10 mouse cellular contexts compared by ENCODE assay signal in genomic region chr17:25405224-25405895, GRCm38 (mm10). TPM values are rescaled to one million over a fixed set of nuclear protein-coding genes. Genes with fewer than 3 reads are reported as not detected.
DNase-seq lines count a peak whose midpoint lies in the region.
"Had no signal": no experiment of that assay in that cellular context is flagged by ENCODE, and none has a peak within 500 bp of the region (broad histone marks: within the 10 kb centered on the region; RNA-seq: fewer than 3 reads in every experiment).

No protein-coding gene starts in this region.

- H3K27ac ChIP-seq in midbrain, embryonic 10.5 days (replicated peaks) = peak overlapping the region; percentile 84

- 11% methylated on average over 10 of the region's 10 CpGs for WGBS in midbrain, embryonic 10.5 days

- H3K36me3 ChIP-seq in midbrain, embryonic 10.5 days = no peaks in the 10 kb centered on the region

- H3K4me1 ChIP-seq in midbrain, embryonic 10.5 days = peaks cover 87% of the 10 kb centered on the region

- H3K27me3 ChIP-seq in midbrain, embryonic 10.5 days (ENCODE audit: low read depth, poor library complexity, severe bottlenecking) = peaks cover 54% of the 10 kb centered on the region

- H3K9me3 ChIP-seq in midbrain, embryonic 10.5 days (replicated peaks) = no peaks in the 10 kb centered on the region

- H3K4me3 ChIP-seq in midbrain, embryonic 10.5 days = 0 out of 2 replicates have a peak overlapping the region, but pooled peaks have one; percentile 11

- DNase-seq in embryo, embryonic 11 days = peak; percentile 37
- DNase-seq in embryo, embryonic 10 days (ENCODE audit: low spot score) = no peak
- DNase-seq in NIH3T3 (ENCODE audit: low read depth) = peak; percentile 36
- DNase-seq in heart, postnatal 4 days = peak; percentile 20
- peak; percentile 39 for DNase-seq in midbrain, embryonic 10.5 days (ENCODE audit: low spot score)
- no peak for DNase-seq in left cerebral cortex, postnatal 25 days (ENCODE audit: low spot score in 2 of 2)
- DNase-seq in urinary bladder, adult 2 months (ENCODE audit: low spot score) = no peak
- no peak for DNase-seq in thymus, adult 18-20 months
- DNase-seq: kidney, adult 9 months had no signal

- intact Hi-C loops in left cerebral cortex, postnatal 25 days (cut with DNase I) = no loop called here

RNA-seq across cellular contexts. Expression of gene Cacna1h, which starts 28.2 kb away (rescaled TPM):
- total RNA-seq in heart, postnatal 4 days (2021) = 10 to 100 TPM; 14.5 to 19.1 TPM
- 2.1 and 3.6 TPM in 2 replicates for polyA plus RNA-seq in midbrain, embryonic 10.5 days (2016; fragmentation: Nextera tagmentation; extraction: Ambion mirVana)
- 10 to 100 TPM; 39.0 to 39.5 TPM for total RNA-seq in left cerebral cortex, postnatal 25 days (2021)
- polyA plus RNA-seq in urinary bladder, adult 2 months (2012; rRNA removed) = 28.6 and 59.3 TPM in 2 replicates
- polyA plus RNA-seq: C2C12 had no signal

RNA-seq across cellular contexts. Expression of gene Tpsg1, which starts 36.3 kb away (rescaled TPM):
- total RNA-seq in heart, postnatal 4 days (2021) = under 1 TPM in 1 of 2 experiments, not detected in 1; 0.24 TPM
- polyA plus RNA-seq in midbrain, embryonic 10.5 days (2016; fragmentation: Nextera tagmentation; extraction: Ambion mirVana) = not detected in 2 replicates
- not detected for total RNA-seq in left cerebral cortex, postnatal 25 days (2021)
- polyA plus RNA-seq in urinary bladder, adult 2 months (2012; rRNA removed) = 0.22 and 0.40 TPM in 2 replicates
- polyA plus RNA-seq: C2C12 had no signal

RNA-seq across cellular contexts. Expression of gene Tpsb2, which starts 39.3 kb away (rescaled TPM):
- 10 to 100 TPM; 11.1 to 15.7 TPM for total RNA-seq in heart, postnatal 4 days (2021)
- polyA plus RNA-seq in midbrain, embryonic 10.5 days (2016; fragmentation: Nextera tagmentation; extraction: Ambion mirVana) = not detected in 2 replicates
- total RNA-seq in left cerebral cortex, postnatal 25 days (2021) = not detected
- polyA plus RNA-seq in urinary bladder, adult 2 months (2012; rRNA removed) = 7.2 and 9.2 TPM in 2 replicates
- polyA plus RNA-seq: C2C12 had no signal

RNA-seq across cellular contexts. Expression of gene Tekt4, which starts 49.1 kb away (rescaled TPM):
- under 1 TPM in 1 of 2 experiments, not detected in 1; 0.26 TPM for total RNA-seq in heart, postnatal 4 days (2021)
- polyA plus RNA-seq in midbrain, embryonic 10.5 days (2016; fragmentation: Nextera tagmentation; extraction: Ambion mirVana) = 0.17 and 0.38 TPM in 2 replicates
- total RNA-seq in left cerebral cortex, postnatal 25 days (2021) = 1 to 10 TPM; 1.9 to 2.9 TPM
- 0.12 and 0.15 TPM in 2 replicates for polyA plus RNA-seq in urinary bladder, adult 2 months (2012; rRNA removed)
- polyA plus RNA-seq: C2C12 had no signal

RNA-seq across cellular contexts. Expression of gene Tpsab1, which starts 60.0 kb away (rescaled TPM):
- 1 to 10 TPM; 3.9 to 6.7 TPM for total RNA-seq in heart, postnatal 4 days (2021)
- polyA plus RNA-seq in midbrain, embryonic 10.5 days (2016; fragmentation: Nextera tagmentation; extraction: Ambion mirVana) = not detected in 2 replicates
- total RNA-seq in left cerebral cortex, postnatal 25 days (2021) = not detected
- polyA plus RNA-seq in urinary bladder, adult 2 months (2012; rRNA removed) = 0.28 and 0.37 TPM in 2 replicates

Comparison
In these comparisons a context has a peak if more than half of its experiments do, and no peak if none do; other contexts are left out.
1. DNase-seq: peak in embryo, embryonic 11 days (single experiment), NIH3T3 (single experiment), heart, postnatal 4 days (single experiment) and midbrain, embryonic 10.5 days (single experiment); none in embryo, embryonic 10 days (single experiment), left cerebral cortex, postnatal 25 days (0 of 2), urinary bladder, adult 2 months (single experiment) and thymus, adult 18-20 months (0 of 2).
2. RNA of gene Tpsb2, which starts 39.3 kb away (total RNA-seq): 11.1 to 15.7 TPM in heart, postnatal 4 days; not detected in left cerebral cortex, postnatal 25 days; every median in the first group is over 10 times any median in the second.